Mouse (Mus musculus) heart, postnatal 0 days (tissue): ENCODE results near the gene Runx1. TPM values are rescaled to one million over a fixed set of nuclear protein-coding genes. Genes with fewer than 3 reads are reported as not detected.

Experiments used
- ATAC-seq: fragments of 200-750 bp; cut with Nextera tagmentation; 2 replicates; pipeline ENCODE4 v1.8.0; 2017; ENCODE audit warnings: low read depth, moderate number of reproducible peaks, moderate library complexity; ENCODE audit not compliant: insufficient read depth
- DNase-seq: peaks from one replicate; pipeline ENCODE4 v3.0.0-alpha.2; 2016; ENCODE audit warnings: low spot score
- H3K27ac ChIP-seq: fragments of 300-500 bp; sonication (generic); 2 replicates; pipeline ENCODE4 v1.5.1; 2014; ENCODE audit warnings: low read depth, mild to moderate bottlenecking
- H3K27me3 ChIP-seq: fragments of 300-500 bp; sonication (generic); 2 replicates; pipeline ENCODE4 v1.6.1; 2014; ENCODE audit warnings: low read length, mixed read lengths; ENCODE audit not compliant: control insufficient read depth, insufficient read depth
- H3K36me3 ChIP-seq: fragments of 300-500 bp; sonication (generic); replicated peaks from 2 replicates; pipeline ENCODE4 v1.6.1; 2014; ENCODE audit warnings: low read length, mixed read lengths; ENCODE audit not compliant: control insufficient read depth, insufficient read depth
- H3K4me1 ChIP-seq: fragments of 300-500 bp; sonication (generic); 2 replicates; pipeline ENCODE4 v1.6.1; 2014; ENCODE audit warnings: antibody characterized with exemption; ENCODE audit not compliant: control insufficient read depth, insufficient read depth
- H3K4me2 ChIP-seq: fragments of 300-500 bp; sonication (generic); 2 replicates; pipeline ENCODE4 v1.6.1; 2014; ENCODE audit warnings: low read depth, mild to moderate bottlenecking, low read length, moderate library complexity
- H3K4me3 ChIP-seq: fragments of 300-500 bp; sonication (generic); 2 replicates; pipeline ENCODE4 v1.5.1; 2014; ENCODE audit warnings: low read depth, low read length
- H3K9ac ChIP-seq: fragments of 300-500 bp; sonication (generic); replicated peaks from 2 replicates; pipeline ENCODE4 v1.6.1; 2014; ENCODE audit warnings: low read depth, low read length, mixed read lengths
- H3K9me3 ChIP-seq: fragments of 300-500 bp; sonication (generic); replicated peaks from 2 replicates; pipeline ENCODE4 v1.6.1; 2016; ENCODE audit warnings: low read length; ENCODE audit not compliant: control insufficient read depth
- CTCF ChIP-seq: IDR thresholded peaks from 2 replicates; pipeline ENCODE4 v1.5.1; 2016; ENCODE audit warnings: antibody characterized with exemption, control low read depth, low read depth
- EP300 ChIP-seq: IDR thresholded peaks from 2 replicates; pipeline ENCODE4 v1.6.1; 2016; ENCODE audit warnings: antibody characterized with exemption, low read depth
- WGBS: fragments of 180-500 bp; shearing (Covaris S2); extraction: QIAGEN DNeasy Blood & Tissue Kit; methylation state at CpG from one replicate; pipeline ENCODE4 v1.1.7; 2014; 5-methylcytosine and 5-hydroxymethylcytosine counted together
- polyA plus RNA-seq: library from polyadenylated mRNA; unstranded; fragments of >200 nt; fragmentation: Nextera tagmentation; extraction: Ambion mirVana; gene quantifications from 2 replicates; pipeline ENCODE4 v1.2.1, GENCODE M21; 2015
- total RNA-seq: library from RNA; depleted of rRNA; stranded (reverse); fragments of >200 nt; gene quantifications from 2 replicates; pipeline ENCODE4 v1.2.3, GENCODE M21; 2014; ENCODE audit warnings: low replicate concordance

Runx1 gene
- total and polyA plus RNA-seq, 2 experiments from 2014 or later: 0.33 to 1.3 TPM

DNA sequence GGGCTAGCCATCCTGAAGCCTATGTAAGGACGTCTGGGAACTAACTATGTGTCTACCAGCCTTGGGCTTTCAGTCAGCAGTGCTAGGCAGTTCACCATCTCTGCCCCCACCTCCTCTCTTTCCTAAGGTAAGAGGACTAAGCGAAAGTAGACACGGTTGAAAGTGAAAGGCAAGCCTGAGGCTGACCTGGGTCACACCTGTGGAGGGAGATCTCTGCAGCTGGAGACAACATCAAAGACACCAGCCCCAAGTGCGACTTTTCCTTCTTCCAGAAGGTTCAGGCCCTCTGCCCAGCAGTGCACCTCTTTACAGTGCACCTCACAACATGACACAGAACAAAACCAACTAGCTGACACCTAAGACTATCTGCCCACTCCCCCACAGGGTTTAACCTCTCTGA lies 82.2 kb downstream of the Runx1 start:
- H3K4me2 ChIP-seq: no peak overlapping the region
- H3K27ac ChIP-seq: no peak overlapping the region
- TF ChIP-seq CTCF (no peak), EP300 (no peak)
- DNase-seq (no peak), ATAC-seq (no peak)
- H3K9ac ChIP-seq: no peak overlapping the region
- H3K4me1 ChIP-seq: no peaks in the 10 kb centered on the region
- H3K36me3 ChIP-seq: no peaks in the 10 kb centered on the region
- no peak overlapping the region for H3K4me3 ChIP-seq
- 75% methylated on average over 4 of the region's 4 CpGs for WGBS
- H3K27me3 ChIP-seq: 0 out of 2 replicates have a peak, but pooled peaks cover 10% of the 10 kb centered on the region
- H3K9me3 ChIP-seq: no peaks in the 10 kb centered on the region

DNA sequence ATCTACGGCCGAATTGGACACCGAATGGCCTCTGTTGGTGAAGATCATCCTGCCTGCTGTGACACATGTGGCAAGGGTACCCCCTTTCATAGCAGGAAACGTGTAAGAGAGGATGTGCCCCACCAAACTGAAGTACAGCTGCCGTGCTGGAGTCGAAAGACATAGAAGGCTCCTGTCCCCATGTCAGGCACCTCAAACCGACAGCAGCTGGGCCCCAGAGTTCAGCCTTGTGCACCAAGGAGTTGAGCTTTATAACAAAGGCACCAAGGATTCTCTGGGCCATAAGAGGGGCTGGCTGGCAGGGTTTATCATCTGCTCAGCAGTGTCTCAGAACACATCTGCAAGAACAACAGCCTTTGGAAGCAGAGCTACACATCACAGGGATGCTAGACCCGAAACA lies 84.6 kb downstream of the Runx1 start:
- Histone ChIP-seq H3K27me3 (0 out of 2 replicates have a peak, but pooled peaks cover 10% of the 10 kb centered on the region), H3K4me3 (no peak overlapping the region), H3K9me3 (no peaks in the 10 kb centered on the region), H3K4me2 (no peak overlapping the region), H3K36me3 (no peaks in the 10 kb centered on the region), H3K4me1 (no peaks in the 10 kb centered on the region), H3K27ac (no peak overlapping the region), H3K9ac (no peak overlapping the region)
- no peak for DNase-seq
- WGBS: 76% methylated on average over 8 of the region's 8 CpGs
- no peak for TF ChIP-seq CTCF
- no peak for TF ChIP-seq EP300
- no peak for ATAC-seq

DNA sequence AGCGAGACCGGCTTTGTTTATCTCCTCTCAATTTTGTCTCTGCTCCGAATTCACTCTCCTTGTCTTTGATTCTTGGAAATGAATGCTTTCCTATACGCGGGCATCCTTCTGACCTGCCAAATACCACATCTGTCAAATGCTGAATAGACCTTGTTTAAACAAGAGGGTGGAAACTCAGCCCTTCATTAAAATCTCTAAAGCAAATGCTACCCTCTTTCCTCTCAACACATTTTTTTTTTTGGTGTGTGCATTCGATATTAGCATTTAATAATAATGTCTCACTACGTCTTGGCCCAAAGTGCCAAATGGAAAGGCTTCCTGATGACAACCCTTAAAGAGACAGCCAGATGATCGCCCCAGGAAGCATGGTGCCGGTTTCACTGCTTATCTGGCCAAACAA lies 85.4 kb downstream of the Runx1 start:
- no peak for TF ChIP-seq EP300
- TF ChIP-seq CTCF: no peak
- ATAC-seq (no peak), DNase-seq (no peak)
- H3K4me3 ChIP-seq: no peak overlapping the region
- no peaks in the 10 kb centered on the region for H3K36me3 ChIP-seq
- H3K4me2 ChIP-seq: no peak overlapping the region
- no peak overlapping the region for H3K27ac ChIP-seq
- H3K27me3 ChIP-seq: 0 out of 2 replicates have a peak, but pooled peaks cover 10% of the 10 kb centered on the region
- WGBS: 55% methylated on average over 9 of the region's 9 CpGs
- no peaks in the 10 kb centered on the region for H3K4me1 ChIP-seq
- no peak overlapping the region for H3K9ac ChIP-seq
- no peaks in the 10 kb centered on the region for H3K9me3 ChIP-seq

DNA sequence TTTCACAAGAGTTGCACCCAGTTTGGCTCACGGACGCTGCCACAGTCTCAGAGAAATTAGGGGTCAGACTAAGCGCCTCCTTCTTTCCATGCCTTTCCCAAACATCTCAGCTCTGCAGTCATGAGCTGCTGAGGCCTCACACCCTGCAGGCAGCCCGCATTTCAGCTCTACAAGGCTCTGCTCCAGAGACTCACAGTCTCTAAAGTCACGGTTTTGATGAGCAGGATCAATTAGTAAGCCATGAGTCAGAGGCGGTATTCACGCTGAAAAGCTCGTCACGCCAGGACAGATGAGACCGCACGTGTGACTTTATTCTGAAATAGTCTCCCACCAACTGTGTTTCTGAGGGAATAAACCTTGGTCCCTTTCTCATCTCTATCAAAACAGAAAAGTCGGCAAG lies 86.0 kb downstream of the Runx1 start:
- Histone ChIP-seq H3K4me1 (no peaks in the 10 kb centered on the region), H3K27ac (no peak overlapping the region), H3K9me3 (no peaks in the 10 kb centered on the region), H3K9ac (no peak overlapping the region), H3K4me3 (no peak overlapping the region), H3K27me3 (0 out of 2 replicates have a peak, but pooled peaks cover 7% of the 10 kb centered on the region), H3K36me3 (no peaks in the 10 kb centered on the region), H3K4me2 (no peak overlapping the region)
- ATAC-seq (no peak), DNase-seq (no peak)
- 62% methylated on average over 12 of the region's 12 CpGs for WGBS
- TF ChIP-seq EP300: no peak
- TF ChIP-seq CTCF: no peak

DNA sequence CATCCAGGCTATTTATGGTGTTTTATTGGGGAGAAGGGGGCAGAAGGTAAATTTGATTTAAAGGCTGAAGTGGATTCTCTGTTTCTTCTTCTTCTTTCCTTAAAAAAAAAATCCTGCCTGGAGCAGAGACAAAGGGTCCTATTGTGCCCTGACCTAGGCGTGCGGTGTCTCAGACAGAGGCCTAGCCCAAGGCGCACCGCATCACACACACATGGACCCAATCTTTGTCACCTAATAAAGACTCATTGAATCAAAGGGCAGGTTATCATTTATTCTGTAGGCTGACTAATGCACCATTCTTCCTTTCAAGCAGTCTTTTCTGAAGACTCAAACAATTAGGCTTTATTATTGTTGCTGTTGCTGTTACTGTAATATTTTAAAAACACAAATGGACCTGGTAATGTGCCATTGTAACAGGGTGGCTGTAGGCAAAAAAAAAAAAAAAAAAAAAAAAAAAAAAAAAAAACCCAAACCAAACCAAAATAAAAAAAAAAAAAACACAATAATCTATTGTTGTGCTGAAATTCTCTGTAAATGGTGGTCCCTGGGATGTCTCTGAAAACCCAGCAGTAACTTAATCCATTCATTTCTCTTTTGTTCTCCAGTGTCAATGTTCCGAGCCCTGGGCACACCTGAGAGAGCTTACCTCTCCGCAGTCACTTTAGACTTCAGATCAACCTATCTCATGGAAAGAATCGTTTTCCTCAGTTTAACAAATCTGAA lies 86.7 kb downstream of the Runx1 start:
- DNase-seq (no peak), ATAC-seq (no peak)
- no peak overlapping the region for H3K4me2 ChIP-seq
- no peak overlapping the region for H3K27ac ChIP-seq
- 92% methylated on average over 7 of the region's 7 CpGs for WGBS
- 0 out of 2 replicates have a peak, but pooled peaks cover 7% of the 10 kb centered on the region for H3K27me3 ChIP-seq
- no peak for TF ChIP-seq EP300
- no peak for TF ChIP-seq CTCF
- no peaks in the 10 kb centered on the region for H3K9me3 ChIP-seq
- no peak overlapping the region for H3K9ac ChIP-seq
- H3K4me3 ChIP-seq: no peak overlapping the region
- H3K4me1 ChIP-seq: no peaks in the 10 kb centered on the region
- no peaks in the 10 kb centered on the region for H3K36me3 ChIP-seq
